Mouse (Mus musculus) liver, postnatal 0 days (tissue): ENCODE measurements around the gene Trappc3.

Source experiments
- CTCF ChIP-seq: sonication (generic); IDR thresholded peaks from 2 replicates; pipeline ENCODE4 v1.5.1; 2016; ENCODE audit warnings: antibody characterized with exemption, low read depth
- EP300 ChIP-seq: IDR thresholded peaks from 2 replicates; pipeline ENCODE4 v1.6.1; 2016; ENCODE audit warnings: antibody characterized with exemption, low read depth, mild to moderate bottlenecking

GRCm38 (mm10) chr4:126235191-126235590 is 26.9 kb upstream of the Trappc3 start:
- TF ChIP-seq CTCF (no peak), EP300 (no peak)
